Mouse (Mus musculus): Measurements from ENCODE around the gene Syp. TPM values are rescaled to one million over a fixed set of nuclear protein-coding genes. Genes with fewer than 3 reads are reported as not detected.

Syp gene
- 81.7 and 125 TPM in 2 replicates for polyA plus RNA-seq (2014; fragmentation: Nextera tagmentation; extraction: Ambion mirVana)

GRCm38 (mm10) chrX:7638401-7639091 lies at the start of gene Syp:
Syp (plus strand) TSS chrX:7638471.
- Histone ChIP-seq H3K4me3 (replicated peaks; ENCODE audit: low read depth, low read length) (peak within 1 kb of the TSS; percentile 55), H3K4me1 (ENCODE audit: control insufficient read depth, insufficient read depth, low read length) (no peaks in the 10 kb centered on the region), H3K4me2 (ENCODE audit: low read length) (peak within 1 kb of the TSS; percentile 62), H3K9me3 (ENCODE audit: control insufficient read depth, low read length) (no peaks in the 10 kb centered on the region), H3K27me3 (ENCODE audit: control insufficient read depth, insufficient read depth, low read length) (no peaks in the 10 kb centered on the region), H3K36me3 (ENCODE audit: control insufficient read depth, insufficient read depth, low read length) (no peaks in the 10 kb centered on the region), H3K27ac (replicated peaks; ENCODE audit: low read depth, low read length) (peak within 1 kb of the TSS; percentile 80), H3K9ac (replicated peaks; ENCODE audit: low read length) (peak within 1 kb of the TSS; percentile 69)
- peak; percentile 88 for ATAC-seq (ENCODE audit: low FRiP score, low TSS enrichment)
- DNase-seq = peak; percentile 90
- WGBS = 23% methylated on average over 41 of the region's 42 CpGs

- no peaks in the 10 kb centered on the region for H3K27me3 ChIP-seq (ENCODE audit: control insufficient read depth, insufficient read depth, low read length)
- DNase-seq (no peak), ATAC-seq (ENCODE audit: low FRiP score, low TSS enrichment) (no peak)
- H3K4me2 ChIP-seq (ENCODE audit: low read length) = no peak overlapping the region
- WGBS = 91% methylated on average over 9 of the region's 9 CpGs
- no peak overlapping the region for H3K4me3 ChIP-seq (replicated peaks; ENCODE audit: low read depth, low read length)
- peaks cover 35% of the 10 kb centered on the region for H3K36me3 ChIP-seq (ENCODE audit: control insufficient read depth, insufficient read depth, low read length)
- no peak overlapping the region for H3K27ac ChIP-seq (replicated peaks; ENCODE audit: low read depth, low read length)
- H3K9ac ChIP-seq (replicated peaks; ENCODE audit: low read length) = no peak overlapping the region
- no peaks in the 10 kb centered on the region for H3K9me3 ChIP-seq (ENCODE audit: control insufficient read depth, low read length)
- no peaks in the 10 kb centered on the region for H3K4me1 ChIP-seq (ENCODE audit: control insufficient read depth, insufficient read depth, low read length)
These were observed 42.9 kb upstream of the Syp start for GRCm38 (mm10) chrX:7595371-7595770.

GRCm38 (mm10) chrX:7604004-7604403 lies 34.3 kb upstream of the Syp start:
- Histone ChIP-seq H3K27me3 (ENCODE audit: control insufficient read depth, insufficient read depth, low read length) (no peaks in the 10 kb centered on the region), H3K4me2 (ENCODE audit: low read length) (no peak overlapping the region), H3K36me3 (ENCODE audit: control insufficient read depth, insufficient read depth, low read length) (peaks cover 9% of the 10 kb centered on the region), H3K4me1 (ENCODE audit: control insufficient read depth, insufficient read depth, low read length) (no peaks in the 10 kb centered on the region), H3K9me3 (ENCODE audit: control insufficient read depth, low read length) (no peaks in the 10 kb centered on the region), H3K9ac (replicated peaks; ENCODE audit: low read length) (no peak overlapping the region), H3K27ac (replicated peaks; ENCODE audit: low read depth, low read length) (no peak overlapping the region), H3K4me3 (replicated peaks; ENCODE audit: low read depth, low read length) (no peak overlapping the region)
- 92% methylated on average over 7 of the region's 7 CpGs for WGBS
- DNase-seq = no peak
- no peak for ATAC-seq (ENCODE audit: low FRiP score, low TSS enrichment)

- DNase-seq = peak; percentile 93
- Histone ChIP-seq H3K9ac (replicated peaks; ENCODE audit: low read length) (peak within 1 kb of the TSS; percentile 58), H3K4me2 (ENCODE audit: low read length) (peak within 1 kb of the TSS; percentile 58), H3K36me3 (ENCODE audit: control insufficient read depth, insufficient read depth, low read length) (no peaks in the 10 kb centered on the region), H3K27me3 (ENCODE audit: control insufficient read depth, insufficient read depth, low read length) (no peaks in the 10 kb centered on the region), H3K4me1 (ENCODE audit: control insufficient read depth, insufficient read depth, low read length) (no peaks in the 10 kb centered on the region), H3K27ac (replicated peaks; ENCODE audit: low read depth, low read length) (peak within 1 kb of the TSS; percentile 60; the same call in 1 of the 2 replicates), H3K4me3 (replicated peaks; ENCODE audit: low read depth, low read length) (peak within 1 kb of the TSS; percentile 45), H3K9me3 (ENCODE audit: control insufficient read depth, low read length) (no peaks in the 10 kb centered on the region)
- peak; percentile 85 for ATAC-seq (ENCODE audit: low FRiP score, low TSS enrichment)
- WGBS = 22% methylated on average over 28 of the region's 28 CpGs
These were observed 33.2 kb upstream of the Syp start, which contains the start of gene Ccdc22 for GRCm38 (mm10) chrX:7604879-7605574. Ccdc22 (minus strand) TSS chrX:7605517.

GRCm38 (mm10) chrX:7605575-7605941 lies 32.7 kb upstream of the Syp start:
- ATAC-seq (ENCODE audit: low FRiP score, low TSS enrichment) = no peak
- H3K27ac ChIP-seq (replicated peaks; ENCODE audit: low read depth, low read length) = no peak overlapping the region
- H3K4me2 ChIP-seq (ENCODE audit: low read length) = no peak overlapping the region
- 52% methylated on average over 8 of the region's 8 CpGs for WGBS
- H3K9me3 ChIP-seq (ENCODE audit: control insufficient read depth, low read length) = no peaks in the 10 kb centered on the region
- DNase-seq = no peak
- H3K36me3 ChIP-seq (ENCODE audit: control insufficient read depth, insufficient read depth, low read length) = no peaks in the 10 kb centered on the region
- no peaks in the 10 kb centered on the region for H3K27me3 ChIP-seq (ENCODE audit: control insufficient read depth, insufficient read depth, low read length)
- H3K9ac ChIP-seq (replicated peaks; ENCODE audit: low read length) = no peak overlapping the region
- H3K4me1 ChIP-seq (ENCODE audit: control insufficient read depth, insufficient read depth, low read length) = no peaks in the 10 kb centered on the region
- H3K4me3 ChIP-seq (replicated peaks; ENCODE audit: low read depth, low read length) = peak overlapping the region; percentile 45; the same call in 1 of the 2 replicates

GRCm38 (mm10) chrX:7606783-7607182 lies 31.5 kb upstream of the Syp start, which contains the start of gene Cacna1f:
Cacna1f (plus strand) TSS chrX:7607083.
- Histone ChIP-seq H3K4me2 (ENCODE audit: low read length) (no peak within 1 kb of the TSS), H3K27ac (replicated peaks; ENCODE audit: low read depth, low read length) (no peak within 1 kb of the TSS), H3K9me3 (ENCODE audit: control insufficient read depth, low read length) (no peaks in the 10 kb centered on the region), H3K4me3 (replicated peaks; ENCODE audit: low read depth, low read length) (no peak within 1 kb of the TSS), H3K36me3 (ENCODE audit: control insufficient read depth, insufficient read depth, low read length) (no peaks in the 10 kb centered on the region), H3K27me3 (ENCODE audit: control insufficient read depth, insufficient read depth, low read length) (no peaks in the 10 kb centered on the region), H3K9ac (replicated peaks; ENCODE audit: low read length) (no peak within 1 kb of the TSS), H3K4me1 (ENCODE audit: control insufficient read depth, insufficient read depth, low read length) (no peaks in the 10 kb centered on the region)
- DNase-seq (no peak), ATAC-seq (ENCODE audit: low FRiP score, low TSS enrichment) (no peak)
- 86% methylated on average over 6 of the region's 6 CpGs for WGBS

- no peaks in the 10 kb centered on the region for H3K9me3 ChIP-seq (ENCODE audit: control insufficient read depth, low read length)
- peak overlapping the region; percentile 62 for H3K4me2 ChIP-seq (ENCODE audit: low read length)
- no peaks in the 10 kb centered on the region for H3K27me3 ChIP-seq (ENCODE audit: control insufficient read depth, insufficient read depth, low read length)
- peak overlapping the region; percentile 61 for H3K9ac ChIP-seq (replicated peaks; ENCODE audit: low read length)
- WGBS = 19% methylated on average over 21 of the region's 21 CpGs
- H3K4me3 ChIP-seq (replicated peaks; ENCODE audit: low read depth, low read length) = peak overlapping the region; percentile 38
- no peak overlapping the region for H3K27ac ChIP-seq (replicated peaks; ENCODE audit: low read depth, low read length)
- ATAC-seq (ENCODE audit: low FRiP score, low TSS enrichment) (no peak), DNase-seq (peak; percentile 32)
- H3K4me1 ChIP-seq (ENCODE audit: control insufficient read depth, insufficient read depth, low read length) = no peaks in the 10 kb centered on the region
- no peaks in the 10 kb centered on the region for H3K36me3 ChIP-seq (ENCODE audit: control insufficient read depth, insufficient read depth, low read length)
These were observed 28.2 kb upstream of the Syp start for GRCm38 (mm10) chrX:7610035-7610434.

- no peaks in the 10 kb centered on the region for H3K36me3 ChIP-seq (ENCODE audit: control insufficient read depth, insufficient read depth, low read length)
- 21% methylated on average over 26 of the region's 26 CpGs for WGBS
- H3K27ac ChIP-seq (replicated peaks; ENCODE audit: low read depth, low read length) = no peak overlapping the region
- no peaks in the 10 kb centered on the region for H3K4me1 ChIP-seq (ENCODE audit: control insufficient read depth, insufficient read depth, low read length)
- H3K4me2 ChIP-seq (ENCODE audit: low read length) = peak overlapping the region; percentile 62
- ATAC-seq (ENCODE audit: low FRiP score, low TSS enrichment) (peak; percentile 24), DNase-seq (peak; percentile 55)
- H3K4me3 ChIP-seq (replicated peaks; ENCODE audit: low read depth, low read length) = peak overlapping the region; percentile 38
- no peaks in the 10 kb centered on the region for H3K9me3 ChIP-seq (ENCODE audit: control insufficient read depth, low read length)
- H3K27me3 ChIP-seq (ENCODE audit: control insufficient read depth, insufficient read depth, low read length) = no peaks in the 10 kb centered on the region
- peak overlapping the region; percentile 61 for H3K9ac ChIP-seq (replicated peaks; ENCODE audit: low read length)
These were observed 27.6 kb upstream of the Syp start for GRCm38 (mm10) chrX:7610536-7611258.
